Mouse (Mus musculus) midbrain, embryonic 13.5 days (tissue): ENCODE data around the gene Tcta. TPM values are rescaled to one million over a fixed set of nuclear protein-coding genes. Genes with fewer than 3 reads are reported as not detected.
"Not testable (repeated sequence)": the region's sequence is repeated elsewhere in the genome, so short reads cannot be mapped to it uniquely, and the experiment has no call there.

Experiments
- ATAC-seq: fragments of 200-750 bp; cut with Nextera tagmentation; 2 replicates; pipeline ENCODE4 v1.8.0; 2017; ENCODE audit warnings: mild to moderate bottlenecking, moderate TSS enrichment, moderate library complexity
- H3K27ac ChIP-seq: fragments of 300-500 bp; sonication (generic); 2 replicates; pipeline ENCODE4 v1.5.1; 2015; ENCODE audit warnings: inconsistent platforms, mild to moderate bottlenecking, moderate library complexity
- H3K27me3 ChIP-seq: fragments of 300-500 bp; sonication (generic); 2 replicates; pipeline ENCODE4 v1.6.1; 2015; ENCODE audit warnings: mild to moderate bottlenecking, inconsistent platforms
- H3K36me3 ChIP-seq: fragments of 300-500 bp; sonication (generic); 2 replicates; pipeline ENCODE4 v1.6.1; 2015; ENCODE audit warnings: mild to moderate bottlenecking, inconsistent platforms
- H3K4me1 ChIP-seq: fragments of 300-500 bp; sonication (generic); replicated peaks from 2 replicates; pipeline ENCODE4 v1.6.1; 2015; ENCODE audit warnings: inconsistent platforms
- H3K4me2 ChIP-seq: fragments of 300-500 bp; sonication (generic); replicated peaks from 2 replicates; pipeline ENCODE4 v1.6.1; 2015; ENCODE audit warnings: moderate library complexity, mild to moderate bottlenecking, inconsistent platforms
- H3K4me3 ChIP-seq: fragments of 300-500 bp; sonication (generic); replicated peaks from 2 replicates; pipeline ENCODE4 v1.5.1; 2015; ENCODE audit warnings: mild to moderate bottlenecking, inconsistent platforms
- H3K9ac ChIP-seq: fragments of 300-500 bp; sonication (generic); replicated peaks from 2 replicates; pipeline ENCODE4 v1.6.1; 2015; ENCODE audit warnings: mild to moderate bottlenecking, inconsistent platforms
- H3K9me3 ChIP-seq: fragments of 300-500 bp; sonication (generic); 2 replicates; pipeline ENCODE4 v1.6.1; 2016; ENCODE audit warnings: mild to moderate bottlenecking, inconsistent platforms
- WGBS: fragments of 180-500 bp; shearing (Covaris S2); methylation state at CpG from one replicate; pipeline ENCODE4 v1.1.7; 2015; 5-methylcytosine and 5-hydroxymethylcytosine counted together
- polyA plus RNA-seq: library from polyadenylated mRNA; unstranded; fragments of >200 nt; fragmentation: Nextera tagmentation; extraction: Ambion mirVana; gene quantifications from 2 replicates; pipeline ENCODE4 v1.2.1, GENCODE M21; 2015

Tcta gene
- polyA plus RNA-seq, 1 experiment from 2014 or later = 52.6 TPM

- Histone ChIP-seq H3K36me3 (peaks cover 20% of the 10 kb centered on the region), H3K9me3 (no peaks in the 10 kb centered on the region), H3K27ac (peak overlapping the region; percentile 98), H3K27me3 (no peaks in the 10 kb centered on the region), H3K9ac (peak overlapping the region; percentile 92), H3K4me1 (peaks cover 51% of the 10 kb centered on the region), H3K4me3 (peak overlapping the region; percentile 93), H3K4me2 (peak overlapping the region; percentile 62)
- ATAC-seq = no peak
- WGBS = 24% methylated on average over 12 of the region's 12 CpGs
These were observed 1.3 kb upstream of the Tcta start for GRCm38 (mm10) chr9:108307021-108307807.

GRCm38 (mm10) chr9:108306571-108306980, 616 bp upstream of the Tcta start:
- ATAC-seq = peak; percentile 71
- Histone ChIP-seq H3K36me3 (peaks cover 25% of the 10 kb centered on the region), H3K4me1 (peaks cover 47% of the 10 kb centered on the region), H3K4me3 (peak overlapping the region; percentile 93), H3K4me2 (peak overlapping the region; percentile 62), H3K27me3 (no peaks in the 10 kb centered on the region), H3K9ac (peak overlapping the region; percentile 92), H3K27ac (peak overlapping the region; percentile 98), H3K9me3 (no peaks in the 10 kb centered on the region)
- WGBS = under 1% methylated on average over 48 of the region's 51 CpGs

- Histone ChIP-seq H3K27me3 (no peaks in the 10 kb centered on the region), H3K9ac (peak overlapping the region; percentile 89), H3K9me3 (no peaks in the 10 kb centered on the region), H3K36me3 (peaks cover 36% of the 10 kb centered on the region), H3K4me1 (peaks cover 41% of the 10 kb centered on the region), H3K4me2 (peak overlapping the region; percentile 91), H3K4me3 (peak overlapping the region; percentile 93), H3K27ac (peak overlapping the region; percentile 98)
- ATAC-seq = 0 out of 2 replicates have a peak, but pooled peaks have one; percentile 6
- 12% methylated on average over 1 of the region's 1 CpGs for WGBS
These were observed 790 bp downstream of the Tcta start for GRCm38 (mm10) chr9:108305170-108305569.

- Histone ChIP-seq H3K4me3 (peak overlapping the region; percentile 93), H3K9ac (peak overlapping the region; percentile 89), H3K9me3 (no peaks in the 10 kb centered on the region), H3K27me3 (no peaks in the 10 kb centered on the region), H3K4me1 (peaks cover 36% of the 10 kb centered on the region), H3K27ac (no peak overlapping the region), H3K4me2 (peak overlapping the region; percentile 91), H3K36me3 (peaks cover 37% of the 10 kb centered on the region)
- 88% methylated on average over 4 of the region's 4 CpGs for WGBS
- no peak for ATAC-seq
These were observed 1.2 kb downstream of the Tcta start for GRCm38 (mm10) chr9:108304716-108305115.

- Histone ChIP-seq H3K4me2 (no peak overlapping the region), H3K4me1 (peaks cover 19% of the 10 kb centered on the region), H3K9me3 (no peaks in the 10 kb centered on the region), H3K27me3 (no peaks in the 10 kb centered on the region), H3K27ac (no peak overlapping the region), H3K9ac (no peak overlapping the region), H3K4me3 (no peak overlapping the region), H3K36me3 (peaks cover 42% of the 10 kb centered on the region)
- 91% methylated on average over 3 of the region's 3 CpGs for WGBS
- no peak for ATAC-seq
These were observed 4.1 kb downstream of the Tcta start for GRCm38 (mm10) chr9:108301853-108302252.

GRCm38 (mm10) chr9:108296453-108297355, 9.3 kb downstream of the Tcta start, which contains the start of gene Amt:
Gene Amt, plus strand, starts transcription at chr9:108296853.
- Histone ChIP-seq H3K9ac (peak within 1 kb of the TSS; percentile 57), H3K4me1 (peaks cover 18% of the 10 kb centered on the region), H3K27me3 (no peaks in the 10 kb centered on the region), H3K4me2 (peak within 1 kb of the TSS; percentile 47), H3K9me3 (no peaks in the 10 kb centered on the region), H3K4me3 (peak within 1 kb of the TSS; percentile 33), H3K27ac (peak within 1 kb of the TSS; percentile 45; the same call in 1 of the 2 replicates), H3K36me3 (peaks cover 46% of the 10 kb centered on the region)
- peak; percentile 79 for ATAC-seq
- 15% methylated on average over 18 of the region's 18 CpGs for WGBS

- H3K9me3 ChIP-seq = no peaks in the 10 kb centered on the region
- peak; percentile 12; the same call in 1 of the 2 replicates for ATAC-seq
- H3K27me3 ChIP-seq = no peaks in the 10 kb centered on the region
- H3K36me3 ChIP-seq = peaks cover 25% of the 10 kb centered on the region
- peak overlapping the region; percentile 66 for H3K4me3 ChIP-seq
- peaks cover 14% of the 10 kb centered on the region for H3K4me1 ChIP-seq
- H3K4me2 ChIP-seq = peak overlapping the region; percentile 66
- peak overlapping the region; percentile 68 for H3K9ac ChIP-seq
- WGBS = 44% methylated on average over 6 of the region's 6 CpGs
- H3K27ac ChIP-seq = peak overlapping the region; percentile 88
These were observed 15.2 kb downstream of the Tcta start for GRCm38 (mm10) chr9:108290773-108291172.

- H3K4me2 ChIP-seq = peak within 1 kb of the TSS; percentile 66
- 1% methylated on average over 32 of the region's 32 CpGs for WGBS
- peaks cover 20% of the 10 kb centered on the region for H3K36me3 ChIP-seq
- no peaks in the 10 kb centered on the region for H3K27me3 ChIP-seq
- peak within 1 kb of the TSS; percentile 70 for H3K9ac ChIP-seq
- peaks cover 14% of the 10 kb centered on the region for H3K4me1 ChIP-seq
- H3K4me3 ChIP-seq = peak within 1 kb of the TSS; percentile 66
- H3K27ac ChIP-seq = peak within 1 kb of the TSS; percentile 88
- no peaks in the 10 kb centered on the region for H3K9me3 ChIP-seq
- ATAC-seq = peak; percentile 98
These were observed 15.8 kb downstream of the Tcta start, which contains the start of gene Nicn1 for GRCm38 (mm10) chr9:108290016-108290750. Gene Nicn1, plus strand, starts transcription at chr9:108290429.

- Histone ChIP-seq H3K4me2 (peak overlapping the region; percentile 66), H3K27ac (peak overlapping the region; percentile 88), H3K4me1 (peaks cover 14% of the 10 kb centered on the region), H3K4me3 (peak overlapping the region; percentile 66), H3K27me3 (no peaks in the 10 kb centered on the region), H3K36me3 (peaks cover 11% of the 10 kb centered on the region), H3K9me3 (no peaks in the 10 kb centered on the region), H3K9ac (peak overlapping the region; percentile 70)
- 69% methylated on average over 2 of the region's 2 CpGs for WGBS
- ATAC-seq = no peak
These were observed 16.6 kb downstream of the Tcta start for GRCm38 (mm10) chr9:108289347-108289746.

GRCm38 (mm10) chr9:108287526-108288238, 18.3 kb downstream of the Tcta start:
- H3K36me3 ChIP-seq, H3K27me3 ChIP-seq, H3K9ac ChIP-seq: not testable (repeated sequence)

GRCm38 (mm10) chr9:108284410-108284809, 21.6 kb downstream of the Tcta start:
- ATAC-seq = peak; percentile 63

More at GRCm38 (mm10) chr9:108287526-108288238, 18.3 kb downstream of the Tcta start:
- peaks cover 14% of the 10 kb centered on the region for H3K4me1 ChIP-seq
- H3K27ac ChIP-seq, H3K9me3 ChIP-seq, ATAC-seq, H3K4me2 ChIP-seq, H3K4me3 ChIP-seq: not testable (repeated sequence)
- WGBS = 79% methylated on average over 6 of the region's 6 CpGs

More at GRCm38 (mm10) chr9:108284410-108284809, 21.6 kb downstream of the Tcta start:
- H3K4me2 ChIP-seq = no peak overlapping the region
- 9% methylated on average over 6 of the region's 6 CpGs for whole genome bisulfite sequencing
- H3K9ac ChIP-seq = no peak overlapping the region
- H3K9me3 ChIP-seq = no peaks in the 10 kb centered on the region
- H3K27ac ChIP-seq = no peak overlapping the region
- no peaks in the 10 kb centered on the region for H3K27me3 ChIP-seq
- H3K36me3 ChIP-seq = no peaks in the 10 kb centered on the region
- H3K4me1 ChIP-seq = no peaks in the 10 kb centered on the region
- no peak overlapping the region for H3K4me3 ChIP-seq
